Mouse (Mus musculus) liver, adult (tissue): Measurements from ENCODE around the gene Eng.

Experiments
- GATA4 ChIP-seq: IDR thresholded peaks from 2 replicates; pipeline ENCODE4 v1.6.1; 2014; ENCODE audit warnings: mild to moderate bottlenecking, low read length; ENCODE audit not compliant: insufficient replicate concordance

Gene Eng

DNA sequence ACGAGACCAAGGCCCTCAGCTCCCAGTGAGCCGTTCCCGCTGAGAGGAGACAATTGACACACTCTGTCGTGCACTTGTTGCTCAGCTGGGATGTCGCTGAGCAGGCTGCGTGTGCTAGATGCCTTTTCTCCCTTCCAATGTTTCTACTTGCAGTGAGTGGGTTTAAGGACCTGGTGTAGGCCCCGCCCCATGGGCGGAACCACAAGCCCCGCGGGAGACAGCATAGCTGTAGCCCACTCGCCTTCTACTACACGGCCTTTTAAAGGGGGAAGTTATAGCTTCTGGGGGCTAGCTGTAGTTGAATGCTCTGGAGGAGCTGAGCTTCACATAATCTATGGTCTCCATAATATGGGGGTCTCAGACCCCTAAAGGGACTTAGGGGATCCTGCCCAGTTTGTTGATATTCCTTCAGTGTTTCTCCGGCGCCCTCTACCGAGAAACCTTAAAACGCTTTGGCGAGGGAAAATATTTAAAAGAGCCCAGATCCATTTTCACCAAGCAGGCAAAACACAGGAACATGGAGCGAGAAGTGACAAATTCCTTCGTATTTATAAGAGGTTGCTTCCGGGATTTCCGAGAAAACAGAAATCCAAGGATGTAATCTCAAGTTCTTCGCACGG is 35.7 kb upstream of the Eng start:
- no peak for TF ChIP-seq GATA4

GRCm38 (mm10) chr2:32612274-32612673 is 34.1 kb upstream of the Eng start:
- TF ChIP-seq GATA4: no peak

DNA sequence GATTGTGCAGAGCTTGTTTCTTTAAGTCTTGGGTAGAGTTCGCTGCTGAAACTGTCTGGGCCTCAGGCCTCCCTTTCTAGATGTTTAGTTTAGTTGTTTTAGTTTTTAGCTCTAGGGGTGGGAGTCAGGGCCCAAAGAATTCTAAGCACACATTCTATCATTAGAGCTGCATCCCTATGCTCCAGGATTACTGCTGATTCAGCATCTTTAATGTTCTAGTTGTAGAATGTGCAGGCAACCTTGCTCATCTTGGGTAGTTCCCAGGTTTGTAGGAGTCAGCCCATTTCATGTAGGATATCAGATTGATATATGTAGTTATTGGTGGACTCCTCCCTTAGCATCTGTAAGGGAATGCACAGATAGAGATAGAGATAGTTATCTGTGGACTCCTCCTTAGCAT is 29.3 kb upstream of the Eng start:
- no peak for TF ChIP-seq GATA4

DNA sequence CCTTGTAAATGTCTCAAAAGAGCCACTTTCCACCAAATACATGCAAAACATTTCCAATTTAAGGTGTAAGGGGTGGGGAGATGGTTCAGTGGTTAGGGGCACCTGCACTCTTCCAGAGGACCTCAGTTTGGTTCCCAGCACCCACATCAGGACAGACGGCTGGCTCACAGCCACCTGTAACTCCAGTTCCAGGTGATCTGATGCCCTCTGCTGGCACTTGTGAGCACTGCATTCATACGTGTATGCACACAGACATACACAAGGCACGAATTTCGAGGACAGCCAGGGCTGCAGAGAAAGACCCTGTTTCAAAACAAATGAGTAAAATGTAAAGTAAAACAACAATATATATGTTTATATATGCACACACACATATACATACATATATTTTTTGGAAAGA is 28.8 kb upstream of the Eng start:
- no peak for TF ChIP-seq GATA4

- no peak for TF ChIP-seq GATA4
Measured at GRCm38 (mm10) chr2:32618051-32618450, 28.3 kb upstream of the Eng start.

- TF ChIP-seq GATA4: peak; percentile 96; the same call in 1 of the 2 replicates
Measured at GRCm38 (mm10) chr2:32620682-32621516, 25.5 kb upstream of the Eng start.

GRCm38 (mm10) chr2:32621517-32621859 is 24.9 kb upstream of the Eng start, which contains the start of gene Ak1:
Gene Ak1 (plus strand): TSS chr2:32621758.
- TF ChIP-seq GATA4: no peak

GRCm38 (mm10) chr2:32624111-32624748 is 22.2 kb upstream of the Eng start:
- TF ChIP-seq GATA4: no peak

GRCm38 (mm10) chr2:32625212-32625872 is 21.1 kb upstream of the Eng start:
- no peak for TF ChIP-seq GATA4

DNA sequence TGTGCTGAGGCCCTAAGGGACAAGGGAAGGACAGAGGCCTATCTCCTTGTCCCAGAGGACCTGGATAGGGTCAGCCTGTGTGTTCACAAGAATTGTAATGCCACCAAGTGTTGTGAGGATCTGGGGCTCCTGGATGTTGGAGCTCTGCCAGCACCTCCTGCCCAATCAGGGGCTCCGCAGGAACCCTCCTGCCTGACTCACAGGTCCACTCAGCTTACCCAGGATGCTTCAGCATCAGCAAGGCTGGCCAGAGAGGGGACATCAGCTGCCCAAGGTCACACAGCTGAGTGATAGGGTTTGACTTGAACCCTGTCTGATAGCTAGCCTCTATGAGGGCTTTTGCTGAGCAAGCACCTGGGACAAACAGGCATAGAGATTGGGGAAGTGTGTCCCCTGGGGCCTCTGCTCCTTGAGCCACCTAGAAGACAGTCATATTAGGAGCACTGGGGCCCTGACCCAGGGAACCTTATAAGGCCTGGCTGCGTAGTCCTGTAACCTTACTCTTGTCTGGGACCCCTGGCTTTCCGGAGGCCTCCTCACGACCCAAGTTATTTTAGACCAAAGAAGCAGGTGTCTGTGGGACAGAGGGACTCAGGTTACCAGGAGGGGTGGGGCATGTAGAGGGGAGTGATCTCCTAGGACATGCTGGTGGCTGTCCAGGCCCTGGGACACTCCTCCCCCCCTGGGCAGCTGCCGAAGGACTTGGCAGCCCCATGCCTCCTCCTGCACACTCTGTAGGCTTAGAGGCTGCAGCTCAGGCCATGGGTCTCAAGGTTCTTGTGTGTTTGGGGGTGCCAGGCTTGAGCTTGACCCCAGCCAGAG is 20.3 kb upstream of the Eng start:
- no peak for TF ChIP-seq GATA4

- TF ChIP-seq GATA4: no peak
Measured at GRCm38 (mm10) chr2:32627266-32628043, 18.9 kb upstream of the Eng start.

DNA sequence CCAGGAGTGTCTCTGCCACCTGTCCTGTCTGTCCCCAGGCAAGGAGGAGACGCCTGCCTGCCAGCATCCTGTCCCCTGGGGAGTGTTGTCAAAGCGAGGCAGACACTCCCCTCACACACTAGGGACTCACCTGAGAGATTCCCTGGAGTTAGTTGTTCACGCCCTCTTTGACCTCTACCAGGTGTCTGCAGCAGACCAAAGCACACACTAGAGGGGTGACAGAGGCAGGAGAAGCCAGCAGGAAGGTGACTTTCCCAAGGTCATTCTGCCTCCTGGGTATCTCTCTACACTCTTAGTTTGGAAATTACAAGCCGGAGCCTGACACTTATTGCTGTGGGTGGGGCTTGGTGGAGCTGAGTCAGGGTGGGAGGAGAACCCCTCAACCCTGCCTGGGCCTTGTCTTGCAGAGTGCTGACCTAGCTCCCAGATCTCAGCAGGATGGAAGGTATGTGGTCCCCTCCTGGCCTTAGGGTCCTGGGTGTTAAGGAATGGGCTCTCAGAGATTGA is 18.3 kb upstream of the Eng start:
- no peak for TF ChIP-seq GATA4

DNA sequence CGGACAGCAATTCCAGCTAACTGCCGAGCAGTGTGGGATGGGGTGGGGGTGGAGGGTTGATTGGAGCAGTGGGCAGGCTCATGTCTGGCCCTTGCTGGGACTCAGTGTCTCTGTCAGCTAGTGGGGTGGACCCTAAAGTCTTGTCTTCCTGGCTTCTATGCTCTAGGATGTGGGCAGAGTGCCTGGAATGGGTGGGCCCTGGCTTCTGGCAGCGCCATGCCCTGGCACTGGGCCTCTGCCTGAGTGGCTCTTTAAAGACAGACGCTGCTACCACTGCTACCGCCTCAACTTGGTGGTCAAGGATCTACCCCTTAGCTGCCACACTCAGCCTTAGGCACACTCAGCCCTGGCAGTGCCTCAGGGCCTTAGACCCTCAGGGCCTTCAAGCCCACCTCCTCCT is 17.7 kb upstream of the Eng start:
- TF ChIP-seq GATA4: no peak
